In genomic region chr9:84900643-84901042, GRCm38 (mm10) we compare ENCODE assay signal across 18 mouse cellular contexts.
A peak's percentile ranks its signal among the peaks of the same experiment; 100 is the strongest.
DNase-seq lines count a peak whose midpoint lies in the region; ATAC-seq and TF ChIP-seq lines count a peak whose summit lies in the region.
"Had no signal": no experiment of that assay in that cellular context is flagged by ENCODE, and none has a peak within 500 bp of the region (broad histone marks: within the 10 kb centered on the region; RNA-seq: fewer than 3 reads in every experiment).

No protein-coding gene starts in this region.

- no peaks in the 10 kb centered on the region for H3K4me1 ChIP-seq in forebrain, embryonic 14.5 days (ENCODE audit: control insufficient read depth, insufficient read depth, low read length)
- no peaks in the 10 kb centered on the region for H3K4me1 ChIP-seq in forebrain, embryonic 12.5 days
- no peaks in the 10 kb centered on the region for H3K4me1 ChIP-seq in lung, embryonic 14.5 days (ENCODE audit: insufficient read depth)
- H3K4me1 ChIP-seq: embryonic facial prominence, embryonic 12.5 days; heart, embryonic 13.5 days; hindbrain, embryonic 12.5 days; liver, embryonic 12.5 days had no signal

- DNase-seq in forebrain, embryonic 14.5 days (ENCODE audit: low spot score), result peak; percentile 19
- DNase-seq in lung, embryonic 14.5 days, result peak; percentile 85
- no peak for DNase-seq in lung, postnatal 25 days (ENCODE audit: low spot score)
- DNase-seq in 3T3-L1 (ENCODE audit: low read depth, low spot score), result peak; percentile 31
- peak; percentile 19 to 20 for DNase-seq in adrenal gland, adult 18-20 months (ENCODE audit: low spot score in 2 of 2)
- DNase-seq: gastrocnemius, postnatal 25 days; kidney, adult 8-10 months; thymus, adult 2 months had no signal

- H3K9me3 ChIP-seq in forebrain, embryonic 14.5 days (replicated peaks; ENCODE audit: control insufficient read depth, low read length), result no peaks in the 10 kb centered on the region
- H3K9me3 ChIP-seq in forebrain, embryonic 12.5 days, result no peaks in the 10 kb centered on the region
- no peaks in the 10 kb centered on the region for H3K9me3 ChIP-seq in lung, embryonic 14.5 days (ENCODE audit: low read depth, low read length)
- H3K9me3 ChIP-seq: embryonic facial prominence, embryonic 12.5 days; heart, embryonic 13.5 days; hindbrain, embryonic 12.5 days; liver, embryonic 12.5 days had no signal

- H3K4me2 ChIP-seq in forebrain, embryonic 14.5 days (ENCODE audit: low read length), result no peak overlapping the region
- no peak overlapping the region for H3K4me2 ChIP-seq in forebrain, embryonic 12.5 days
- no peak overlapping the region for H3K4me2 ChIP-seq in lung, embryonic 14.5 days
- H3K4me2 ChIP-seq: embryonic facial prominence, embryonic 12.5 days; heart, embryonic 13.5 days; hindbrain, embryonic 12.5 days; liver, embryonic 12.5 days had no signal

- H3K9ac ChIP-seq in forebrain, embryonic 14.5 days (ENCODE audit: low read length), result no peak overlapping the region
- no peak overlapping the region for H3K9ac ChIP-seq in forebrain, embryonic 12.5 days
- no peak overlapping the region for H3K9ac ChIP-seq in lung, embryonic 14.5 days
- H3K9ac ChIP-seq: embryonic facial prominence, embryonic 12.5 days; heart, embryonic 13.5 days; hindbrain, embryonic 12.5 days; liver, embryonic 12.5 days had no signal

- no peak for TF ChIP-seq CTCF in lung, embryonic 14.5 days (IDR thresholded peaks at IDR 0.05; ENCODE audit: low read depth)

- WGBS in forebrain, embryonic 14.5 days, result 33% methylated on average over 2 of the region's 2 CpGs
- WGBS in forebrain, embryonic 12.5 days, result 51% methylated on average over 2 of the region's 2 CpGs
- WGBS in lung, embryonic 14.5 days, result 15% methylated on average over 2 of the region's 2 CpGs

- no peak overlapping the region for H3K4me3 ChIP-seq in forebrain, embryonic 14.5 days (ENCODE audit: low read depth, low read length)
- no peak overlapping the region for H3K4me3 ChIP-seq in forebrain, embryonic 12.5 days (replicated peaks)
- H3K4me3 ChIP-seq in lung, embryonic 14.5 days (ENCODE audit: low read depth, low read length), result no peak overlapping the region
- H3K4me3 ChIP-seq: embryonic facial prominence, embryonic 12.5 days; heart, embryonic 13.5 days; hindbrain, embryonic 12.5 days; layer of hippocampus, adult 2 months; liver, embryonic 12.5 days had no signal

- H3K36me3 ChIP-seq in forebrain, embryonic 14.5 days (ENCODE audit: control insufficient read depth, insufficient read depth, low read length), result no peaks in the 10 kb centered on the region
- no peaks in the 10 kb centered on the region for H3K36me3 ChIP-seq in forebrain, embryonic 12.5 days (replicated peaks)
- no peaks in the 10 kb centered on the region for H3K36me3 ChIP-seq in lung, embryonic 14.5 days (ENCODE audit: insufficient read depth)
- H3K36me3 ChIP-seq: embryonic facial prominence, embryonic 12.5 days; heart, embryonic 13.5 days; hindbrain, embryonic 12.5 days; liver, embryonic 12.5 days had no signal

- H3K27me3 ChIP-seq in forebrain, embryonic 14.5 days (replicated peaks; ENCODE audit: control insufficient read depth, insufficient read depth, low read length), result no peaks in the 10 kb centered on the region
- no peaks in the 10 kb centered on the region for H3K27me3 ChIP-seq in forebrain, embryonic 12.5 days
- no peaks in the 10 kb centered on the region for H3K27me3 ChIP-seq in lung, embryonic 14.5 days (ENCODE audit: insufficient read depth, low read length)
- H3K27me3 ChIP-seq: embryonic facial prominence, embryonic 12.5 days; heart, embryonic 13.5 days; hindbrain, embryonic 12.5 days; liver, embryonic 12.5 days had no signal

- ATAC-seq in forebrain, embryonic 14.5 days, result no peak
- no peak for ATAC-seq in forebrain, embryonic 12.5 days (ENCODE audit: low FRiP score)
- ATAC-seq in lung, embryonic 14.5 days (ENCODE audit: insufficient read depth), result peak; percentile 60; the same call in 1 of the 2 replicates
- ATAC-seq in erythroblast, adult 5-6 weeks (replicated peaks; ENCODE audit: low FRiP score, poor library complexity, severe bottlenecking), result no peak
- ATAC-seq: CD4-positive, CD25-positive, alpha-beta regulatory T cell, adult 4 months; forebrain, embryonic 16.5 days; liver, embryonic 12.5 days; Patski had no signal

- H3K27ac ChIP-seq in forebrain, embryonic 14.5 days (ENCODE audit: low read depth, low read length), result no peak overlapping the region
- no peak overlapping the region for H3K27ac ChIP-seq in forebrain, embryonic 12.5 days
- H3K27ac ChIP-seq in lung, embryonic 14.5 days (ENCODE audit: low read depth), result no peak overlapping the region
- H3K27ac ChIP-seq: embryonic facial prominence, embryonic 12.5 days; heart, embryonic 13.5 days; hindbrain, embryonic 12.5 days; layer of hippocampus, adult 2 months; liver, embryonic 12.5 days had no signal
